Mouse (Mus musculus) gastrocnemius, adult 8-10 months (tissue): Measurements from ENCODE around the gene Dock9. TPM values are rescaled to one million over a fixed set of nuclear protein-coding genes. Genes with fewer than 3 reads are reported as not detected.
A peak's percentile ranks its signal among the peaks of the same experiment; 100 is the strongest.

Experiments
- DNase-seq, 2 experiments: peaks; one replicate each; pipeline ENCODE4 v3.0.0; 2022; ENCODE audit warnings: low spot score in 2 of 2
- total RNA-seq, 4 experiments: library from RNA; stranded (reverse); gene quantifications; 2 replicates each; pipeline ENCODE4 v1.2.4; 2022

The Dock9 gene
- total RNA-seq, 4 experiments from 2014 or later, result 11.6 to 16.7 (median 14.0) TPM

DNA sequence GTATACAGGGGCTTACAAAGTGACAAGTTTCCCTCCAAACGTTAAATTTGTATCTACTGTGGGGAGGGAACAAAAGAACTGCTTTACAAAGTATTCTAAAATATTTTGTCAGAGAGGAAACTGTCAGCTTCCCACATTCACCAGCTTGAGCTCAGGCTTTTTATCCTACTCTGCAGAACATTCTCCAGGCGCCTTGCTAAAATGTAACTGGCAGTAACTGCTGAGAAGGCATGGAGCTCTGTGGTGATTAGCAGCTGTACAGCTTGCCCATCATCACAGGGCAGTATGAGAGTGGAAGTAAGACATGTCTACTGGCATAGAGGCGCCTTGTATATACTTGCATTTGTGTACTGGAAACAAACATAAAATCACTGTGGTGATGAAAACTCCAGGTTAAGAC lies 204.7 kb downstream of the Dock9 start:
- DNase-seq, result no peak

DNA sequence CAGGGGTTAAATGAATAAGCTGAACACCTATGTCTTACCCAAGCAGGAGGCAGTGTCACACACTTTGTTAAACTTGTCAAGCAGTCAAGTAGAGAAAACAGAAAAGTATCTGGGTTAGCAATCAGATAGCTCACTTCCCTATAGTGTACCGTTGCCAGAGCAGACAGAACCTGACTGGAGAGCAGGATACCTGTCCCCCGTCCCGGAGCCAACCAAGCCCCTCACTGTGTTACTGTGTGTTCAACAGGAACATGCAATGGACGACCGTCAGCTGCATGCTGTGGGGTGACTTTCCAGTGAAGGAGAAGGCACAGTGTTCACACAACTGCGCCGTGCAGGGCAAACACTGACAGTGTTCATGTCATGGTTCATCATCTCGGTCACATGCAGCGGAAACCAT lies 205.3 kb downstream of the Dock9 start:
- no peak for DNase-seq

DNA sequence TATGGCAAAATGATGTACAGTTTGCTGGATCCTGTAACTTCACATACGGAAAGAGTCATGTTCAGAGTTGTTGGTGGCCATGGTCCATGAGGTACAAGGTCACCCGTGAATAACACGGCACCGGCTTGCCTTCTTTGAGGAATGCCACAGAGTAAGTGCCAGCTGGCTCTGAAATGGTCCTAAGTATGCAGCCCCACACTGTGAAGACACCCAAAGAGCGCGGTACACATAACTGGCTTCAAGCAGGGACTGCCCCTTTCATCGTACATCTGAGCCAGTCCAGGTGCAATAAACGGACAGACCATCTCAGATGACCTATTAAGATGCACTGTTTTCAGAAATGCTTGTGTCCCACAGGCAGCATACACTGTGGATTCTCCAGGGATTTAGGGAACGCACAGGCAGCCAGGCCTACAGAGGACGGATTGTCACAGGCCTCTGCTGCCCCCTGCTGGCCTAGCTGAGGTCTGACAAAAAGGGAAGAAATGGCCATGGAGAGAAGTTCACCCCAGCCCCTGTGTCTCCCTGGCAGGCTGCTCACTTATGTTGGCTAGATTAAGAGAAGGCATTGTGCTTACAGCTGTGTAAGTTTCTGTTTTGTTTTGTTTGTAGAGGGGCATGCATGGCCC lies 208.4 kb downstream of the Dock9 start:
- DNase-seq, result peak; percentile 21 to 43

DNA sequence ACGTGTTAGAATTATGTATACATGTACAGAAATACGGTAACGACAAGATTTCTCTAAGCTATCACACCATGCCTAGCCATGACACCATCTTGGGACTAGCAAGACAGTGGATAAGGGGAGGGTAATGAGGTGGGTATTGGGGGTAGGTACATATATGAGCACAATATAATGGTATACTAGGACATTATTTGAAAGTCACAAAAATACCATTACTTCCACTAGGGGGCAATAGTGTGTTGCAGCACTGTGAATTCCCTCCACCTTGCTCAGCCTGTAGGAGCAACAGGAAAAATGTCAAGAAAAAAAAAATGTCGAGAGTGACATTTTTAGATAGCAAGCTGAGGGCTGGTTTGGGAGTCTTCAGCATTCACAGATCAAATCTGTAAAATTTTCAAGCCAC lies 209.2 kb downstream of the Dock9 start:
- DNase-seq, result no peak

DNA sequence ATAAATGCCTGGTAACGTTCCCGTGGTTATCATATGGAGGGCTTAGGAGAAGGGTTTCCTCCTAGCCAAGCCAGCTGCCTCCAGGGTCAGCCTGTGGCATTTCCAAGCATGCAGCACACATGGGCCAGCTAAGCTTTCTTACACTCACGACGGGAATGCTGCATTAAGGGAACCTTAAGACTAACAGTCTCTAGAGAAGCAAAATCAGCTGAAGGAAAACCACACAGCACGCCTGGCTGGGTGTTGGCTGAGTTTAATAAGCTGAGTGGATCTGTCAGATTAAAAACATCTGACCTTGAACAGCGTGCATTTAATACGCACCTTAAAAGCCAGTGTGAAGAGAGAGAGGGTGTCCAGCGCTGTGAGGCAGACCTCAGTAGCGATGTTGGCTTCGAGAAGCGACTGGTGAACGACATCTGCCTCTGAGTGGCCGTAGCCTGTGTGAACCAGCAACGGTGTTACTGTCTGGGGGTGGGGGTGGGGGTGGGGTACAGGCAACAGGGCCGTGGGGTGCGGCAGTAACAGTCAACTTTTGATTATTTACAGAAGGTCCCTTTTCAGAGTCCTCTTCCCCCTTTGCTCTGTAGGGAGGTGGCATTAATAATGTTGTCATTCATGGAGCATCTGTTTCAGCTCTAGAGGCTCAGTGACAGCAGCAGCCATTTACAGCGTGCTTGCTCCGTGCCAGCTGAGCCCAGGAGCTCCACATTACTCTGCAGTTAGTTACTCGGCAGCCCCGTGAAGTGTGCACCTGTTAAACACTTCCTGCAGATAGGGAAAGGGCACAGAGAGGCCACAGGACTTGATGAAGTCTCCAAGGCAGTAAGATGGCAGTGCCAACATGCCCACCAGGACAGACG lies 211.5 kb downstream of the Dock9 start:
- no peak for DNase-seq

DNA sequence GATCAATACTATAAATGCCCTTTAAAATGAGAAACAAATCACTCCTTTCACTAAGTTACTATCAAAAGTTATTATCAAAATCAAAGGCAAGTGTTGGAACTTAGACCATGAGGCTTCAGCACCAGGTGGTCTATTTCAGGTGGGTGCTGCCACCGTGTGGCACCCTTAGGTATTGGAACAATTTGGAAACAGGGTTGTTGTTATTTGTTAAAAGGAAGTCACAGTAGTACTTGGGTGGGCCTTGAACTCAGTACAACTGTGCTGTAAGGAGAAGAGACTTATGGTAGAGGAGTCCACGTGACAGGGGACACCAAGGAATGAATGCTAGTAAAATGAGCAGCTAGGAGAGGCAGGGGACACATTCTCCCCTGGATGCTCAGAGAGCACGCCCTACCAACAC lies 218.6 kb downstream of the Dock9 start:
- no peak for DNase-seq

DNA sequence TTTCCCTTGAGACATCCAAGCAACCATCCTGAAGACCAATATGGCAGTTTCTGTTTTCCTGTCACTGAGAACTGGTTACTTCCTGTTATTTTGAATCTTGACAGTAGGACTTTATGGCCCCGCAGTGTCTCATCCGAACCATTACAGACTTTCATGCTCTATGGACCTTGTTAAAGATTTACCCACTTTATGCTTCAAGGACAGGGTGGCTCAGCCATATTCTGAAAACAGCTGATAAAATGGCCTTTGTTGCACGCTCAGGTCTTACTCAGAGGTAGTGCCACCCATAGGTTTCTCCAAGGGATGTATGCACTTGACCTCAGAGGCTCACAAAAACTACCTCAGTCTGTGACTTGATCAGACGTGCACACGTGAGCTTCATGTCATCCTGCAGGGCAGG lies 224.2 kb downstream of the Dock9 start:
- no peak for DNase-seq

DNA sequence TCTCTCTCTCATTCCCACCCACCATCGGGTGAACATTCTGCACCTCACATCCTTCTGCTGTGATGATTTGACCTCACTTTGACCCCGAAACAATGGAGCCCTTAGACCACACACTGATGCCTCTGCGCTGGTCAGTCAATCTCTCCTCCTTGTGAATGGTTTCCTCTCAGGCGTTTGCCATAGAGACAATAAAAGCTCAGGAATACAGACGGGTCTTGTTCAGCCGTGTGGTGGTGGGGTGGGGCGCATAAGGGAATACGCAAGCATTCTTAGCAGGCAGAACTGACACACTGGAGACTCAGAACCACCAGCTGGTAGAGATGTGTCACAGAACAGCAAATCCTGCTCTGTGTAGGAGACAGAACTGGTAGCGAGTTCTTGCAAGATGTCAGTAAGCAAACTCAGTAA lies 230.8 kb downstream of the Dock9 start:
- DNase-seq, result no peak

DNA sequence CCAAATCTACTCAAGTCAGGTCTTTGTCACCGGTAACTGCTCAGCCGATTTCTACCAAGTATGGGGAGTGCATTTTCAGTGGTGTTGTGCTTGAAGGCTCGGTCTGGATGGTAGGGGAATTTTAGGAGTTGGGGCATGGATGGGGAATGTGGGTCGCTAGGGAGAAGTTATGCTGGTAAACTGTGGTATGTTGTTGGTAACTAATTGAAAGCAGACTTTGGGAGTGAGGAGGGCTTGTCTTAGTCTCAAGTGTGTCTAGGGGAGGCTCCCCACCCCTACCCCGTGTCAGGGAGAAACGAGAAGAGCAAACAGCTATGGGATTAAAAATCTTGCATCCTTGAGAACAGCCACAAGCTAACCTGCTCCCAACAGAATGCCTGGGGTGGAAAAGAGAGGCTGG lies 231.7 kb downstream of the Dock9 start:
- DNase-seq, result no peak

DNA sequence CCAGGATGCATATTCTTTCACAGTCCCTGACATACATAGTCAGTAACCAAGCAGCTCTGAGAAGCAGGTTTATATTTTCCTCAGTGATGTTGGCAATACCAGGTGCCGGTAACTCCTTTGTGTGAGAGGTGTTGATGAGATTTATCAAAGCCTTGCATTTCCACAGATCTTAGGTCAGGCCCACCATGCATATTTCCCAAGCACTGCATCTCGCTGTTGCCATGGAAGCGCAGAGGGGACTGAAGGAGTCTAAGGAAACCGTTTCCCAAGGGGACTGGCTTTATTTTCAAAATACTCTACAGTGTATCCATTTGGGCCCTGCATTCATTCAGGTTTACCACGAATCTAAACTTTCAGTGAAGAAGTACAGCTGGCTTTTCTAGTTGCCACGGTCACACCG lies 233.0 kb downstream of the Dock9 start:
- no peak for DNase-seq

DNA sequence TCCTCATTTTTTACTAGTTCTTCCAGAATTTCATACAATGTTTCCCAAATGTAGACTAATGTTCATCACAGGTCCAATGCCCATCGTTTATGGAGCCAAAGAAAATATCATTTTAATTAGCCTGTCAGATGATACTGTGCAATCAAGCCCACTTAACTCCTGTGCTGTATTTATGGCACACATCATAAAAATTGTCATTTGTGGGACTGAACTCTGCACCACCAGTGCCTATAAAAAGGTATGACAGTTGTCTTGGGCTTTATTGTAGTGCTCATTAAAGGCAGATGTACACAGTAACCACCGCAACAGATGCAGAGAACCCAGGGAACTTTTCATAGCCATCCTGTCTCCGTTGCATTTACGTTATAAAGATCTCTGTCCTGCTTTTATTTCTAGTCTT lies 233.7 kb downstream of the Dock9 start:
- no peak for DNase-seq

DNA sequence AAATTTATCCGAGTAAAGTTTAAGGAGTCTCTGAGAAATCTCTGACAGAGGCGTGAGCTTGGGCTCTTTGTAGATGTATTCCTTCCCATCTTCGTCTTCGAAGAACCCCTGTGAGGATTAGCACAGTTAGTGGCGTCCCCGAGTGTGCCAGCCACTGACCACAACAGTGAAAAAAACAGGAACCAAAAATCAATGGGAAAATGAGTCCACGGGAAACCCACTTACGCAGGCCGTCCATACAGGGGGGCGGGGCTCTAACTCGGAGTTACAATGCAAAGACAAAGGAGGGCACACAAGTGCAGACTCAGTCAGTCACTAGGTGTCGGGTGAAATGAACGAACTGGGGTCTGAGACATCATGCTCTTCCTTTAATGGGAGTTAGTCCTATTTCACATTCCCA lies 238.6 kb downstream of the Dock9 start:
- DNase-seq, result no peak

DNA sequence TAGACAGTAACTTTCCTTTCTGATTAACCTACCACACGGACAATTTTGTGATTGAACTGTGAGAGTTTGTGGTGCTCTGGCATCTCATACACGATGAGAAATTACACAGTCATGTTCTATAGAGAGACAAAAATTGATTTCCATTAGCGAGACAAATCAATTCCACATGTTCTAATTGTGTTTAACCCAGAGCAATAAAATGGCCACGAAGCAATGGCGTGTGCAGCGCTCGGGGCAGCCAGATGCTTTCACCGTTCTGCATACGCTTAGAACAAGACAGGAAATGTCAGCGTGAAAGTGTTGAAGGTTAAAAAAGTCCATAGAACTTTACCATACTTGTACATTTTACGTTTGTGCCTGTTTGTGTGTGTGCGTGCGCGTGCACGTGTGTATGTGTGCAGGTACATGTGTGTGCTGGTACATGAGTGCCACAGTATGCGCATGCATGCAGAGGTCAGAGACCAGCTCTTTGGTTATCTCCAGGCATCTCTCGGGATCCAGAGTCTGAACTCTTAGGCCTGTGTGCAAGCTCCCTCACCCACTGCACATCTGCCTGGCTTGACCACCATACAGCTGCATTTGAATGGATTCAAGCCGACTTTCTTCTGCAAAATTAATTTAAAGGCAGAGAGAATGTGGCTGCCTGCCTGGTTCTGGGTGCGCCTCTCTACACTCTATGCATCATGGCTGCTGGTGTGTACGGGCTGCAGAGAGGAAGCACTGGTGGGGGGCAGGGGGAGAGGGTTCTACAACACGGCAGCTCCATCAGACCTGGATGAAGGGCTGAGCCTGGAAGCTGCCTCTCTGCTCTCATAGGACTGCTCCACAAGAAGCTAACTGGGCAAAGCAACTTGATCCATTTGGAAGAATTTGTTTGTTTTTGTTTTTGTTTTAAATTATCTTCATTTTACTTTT lies 241.0 kb downstream of the Dock9 start:
- no peak for DNase-seq

DNA sequence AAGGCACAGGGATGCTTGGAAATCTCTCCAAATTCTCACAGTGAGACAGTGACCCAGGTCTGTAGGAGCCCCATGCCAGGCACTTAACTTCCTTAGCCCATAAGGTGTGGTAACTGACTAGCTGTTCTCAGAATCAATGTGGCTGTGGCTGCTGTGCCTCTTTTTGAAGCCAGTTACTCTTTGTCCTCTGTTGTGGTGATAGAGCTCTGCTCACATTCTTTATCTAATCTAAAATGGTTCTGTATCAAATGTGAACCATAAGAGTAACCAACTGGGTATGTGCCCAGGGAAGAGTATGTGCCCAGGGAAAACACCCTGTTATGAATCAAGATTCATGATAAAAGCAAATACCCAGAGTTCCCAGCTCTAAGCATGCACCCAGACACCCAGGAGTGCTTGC lies 243.9 kb downstream of the Dock9 start:
- DNase-seq, result no peak

DNA sequence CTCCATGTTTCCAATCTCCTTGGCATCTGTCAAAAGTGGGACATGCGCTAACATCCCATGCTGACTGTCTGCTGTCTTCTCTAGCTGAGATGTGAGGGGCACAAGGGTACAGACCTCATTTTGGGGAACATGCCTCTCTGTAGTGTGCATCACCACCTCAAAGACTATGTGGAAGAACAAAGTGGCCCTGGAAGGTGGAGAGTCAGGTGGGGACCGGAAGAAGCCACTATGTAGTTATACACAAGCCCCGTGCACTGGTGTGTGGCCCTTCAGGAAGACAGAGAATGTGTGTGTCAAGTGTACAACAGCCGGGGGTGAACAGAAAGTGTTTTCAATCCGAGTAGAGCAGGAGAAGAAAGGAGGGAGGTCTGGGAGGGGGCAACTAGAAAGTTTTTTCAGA lies 245.1 kb downstream of the Dock9 start:
- no peak for DNase-seq

DNA sequence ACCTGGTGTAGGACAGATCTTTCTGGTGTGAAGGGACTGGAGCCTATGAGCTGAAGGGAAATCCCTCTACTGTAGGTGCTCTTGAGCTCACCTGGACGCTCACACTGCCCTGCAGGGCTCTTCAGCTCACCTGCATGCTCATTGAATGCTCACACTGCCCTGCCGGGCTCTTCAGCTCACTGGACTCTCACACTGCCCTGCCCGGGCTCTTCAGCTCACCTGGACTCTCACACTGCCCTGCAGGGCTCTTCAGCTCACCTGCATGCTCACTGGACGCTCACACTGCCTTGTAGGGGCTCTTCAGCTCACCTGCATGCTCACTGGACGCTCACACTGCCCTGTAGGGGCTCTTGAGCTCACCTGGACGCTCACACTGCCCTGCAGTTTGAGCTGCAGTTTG lies 247.8 kb downstream of the Dock9 start:
- DNase-seq, result no peak

DNA sequence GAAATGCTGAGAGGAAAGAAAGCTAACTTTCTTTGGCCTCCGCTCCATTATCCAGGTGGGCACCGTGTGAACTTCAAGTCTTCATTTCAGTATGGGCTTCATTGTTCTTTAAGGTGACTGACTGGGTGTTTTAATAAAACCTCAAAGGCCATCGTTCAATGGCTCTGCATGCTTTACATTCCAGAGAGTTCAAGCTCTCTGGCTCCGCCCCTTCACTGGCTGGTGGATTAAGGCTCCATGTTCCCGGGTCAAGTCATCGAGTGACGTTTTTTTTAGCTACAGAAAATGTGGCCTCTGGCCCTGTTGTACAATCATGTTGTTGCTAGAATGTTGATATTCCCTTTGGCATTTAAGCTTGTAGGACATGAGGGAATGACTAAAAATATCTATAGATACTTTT lies 249.9 kb downstream of the Dock9 start:
- no peak for DNase-seq

DNA sequence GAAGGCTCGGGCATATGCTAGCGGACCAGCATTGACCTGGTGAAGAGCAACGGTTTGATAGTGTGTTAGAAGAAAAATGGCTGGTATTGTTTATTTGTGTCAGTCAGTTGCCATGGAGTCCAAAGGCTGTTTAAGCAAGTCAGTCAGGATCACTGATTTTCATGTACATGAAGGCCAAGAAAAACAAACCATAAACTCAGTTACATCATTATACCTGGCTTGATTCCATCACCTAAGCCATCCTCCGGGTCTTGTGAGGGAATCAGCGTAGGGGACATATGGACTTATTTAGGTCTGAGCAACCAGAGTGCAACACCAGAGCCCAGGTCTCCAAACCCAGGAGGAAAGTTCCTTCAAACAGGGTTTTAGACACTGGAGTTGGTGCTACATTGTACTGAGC lies 251.0 kb downstream of the Dock9 start:
- no peak for DNase-seq

DNA sequence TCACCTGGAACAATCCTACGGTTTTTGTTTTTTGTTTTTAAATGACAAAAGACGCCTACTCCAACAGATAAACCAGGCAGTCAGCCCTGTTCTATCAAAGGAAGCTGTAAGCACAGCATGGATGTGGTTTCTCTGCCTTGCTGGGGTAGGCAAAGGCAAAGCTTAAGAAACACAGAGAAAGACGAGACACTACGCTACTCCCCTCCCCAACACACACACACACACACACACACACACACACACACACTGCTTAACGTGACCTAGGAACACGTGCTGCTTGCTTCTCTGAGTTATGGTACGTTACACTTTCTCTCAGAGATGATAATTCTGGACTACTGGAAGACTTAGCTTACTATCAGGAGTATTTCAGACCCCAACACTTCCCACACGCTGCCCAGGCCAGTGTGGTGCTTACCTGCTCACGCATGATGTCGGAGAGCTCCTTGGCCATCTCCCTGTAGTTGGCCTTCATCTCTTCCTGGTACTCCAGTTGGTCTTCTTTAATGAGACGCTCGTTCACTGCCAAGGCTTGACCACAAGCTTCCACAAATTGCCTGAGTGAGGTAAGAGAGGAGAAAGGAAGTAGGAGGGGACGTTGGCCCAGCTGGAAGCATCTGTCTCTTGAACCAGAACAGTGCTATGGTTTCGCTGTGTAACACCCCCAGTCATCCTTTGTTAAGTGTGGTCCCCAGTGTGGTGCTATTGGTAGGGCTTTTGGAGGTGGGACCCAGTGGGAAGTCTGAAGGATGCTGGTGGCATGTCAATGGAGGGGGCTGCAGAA lies 251.9 kb downstream of the Dock9 start:
- no peak for DNase-seq

DNA sequence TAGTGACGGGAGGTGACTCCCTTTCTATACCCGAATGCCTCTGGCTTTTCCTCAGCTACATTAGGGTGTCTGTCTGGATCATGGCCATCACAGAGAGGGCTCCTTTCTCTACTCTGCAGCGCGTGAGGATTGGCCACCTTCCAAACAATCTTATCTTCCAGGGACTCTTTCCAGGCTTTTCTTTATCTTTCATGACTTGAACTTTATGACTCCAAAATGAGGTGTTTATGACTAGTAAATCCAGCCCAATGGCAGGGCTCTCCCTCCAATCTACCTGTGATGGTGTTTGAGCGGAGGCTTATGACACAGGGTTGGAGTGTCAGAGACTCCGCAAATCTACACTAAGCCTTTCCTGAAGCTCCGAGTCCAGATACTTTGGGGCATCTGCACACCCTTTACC lies 256.4 kb downstream of the Dock9 start:
- DNase-seq, result no peak

DNA sequence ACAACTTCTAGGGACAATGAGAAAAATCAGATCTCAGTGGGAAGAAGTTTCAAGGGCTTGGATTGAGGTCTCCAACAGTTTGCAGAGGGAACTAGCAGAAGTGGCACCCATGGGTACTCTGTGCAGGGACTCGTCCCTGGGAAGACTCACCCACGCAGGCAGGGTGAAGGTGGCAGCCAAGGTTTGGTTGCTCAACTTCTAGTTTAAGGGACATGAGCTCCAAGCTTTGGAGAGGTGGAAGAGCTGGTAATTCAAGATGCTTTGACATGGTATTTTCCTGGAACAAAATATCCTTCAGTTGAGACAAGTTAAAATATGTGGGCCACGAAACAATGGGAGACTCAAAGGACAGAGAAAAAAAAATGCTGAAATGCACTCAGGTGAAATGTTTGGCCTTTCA lies 263.1 kb downstream of the Dock9 start:
- DNase-seq, result no peak
